Mouse (Mus musculus): ENCODE data around the gene Fthl17d.
"Not testable (repeated sequence)": the region's sequence is repeated elsewhere in the genome, so short reads cannot be mapped to it uniquely, and the experiment has no call there.

Gene Fthl17d

DNA sequence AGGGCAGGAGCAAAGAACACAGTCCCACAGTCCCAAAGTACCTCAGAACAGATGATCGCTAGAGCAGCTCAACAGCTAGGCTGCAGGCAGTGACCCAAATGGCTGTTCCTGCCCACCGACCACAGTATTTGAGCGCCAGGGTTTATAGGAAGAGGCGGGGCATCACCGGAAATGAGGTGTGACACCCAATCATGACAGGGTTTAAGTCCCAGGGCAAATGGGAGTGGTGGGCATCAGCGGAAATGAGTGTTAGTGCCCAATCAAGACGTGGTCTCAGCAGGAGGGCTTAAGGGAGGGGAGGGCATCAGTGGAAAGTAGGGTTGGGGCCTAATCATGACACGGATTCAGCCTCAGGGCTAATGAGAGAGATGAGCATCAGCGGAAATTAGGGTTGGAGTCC lies at the start of gene Fthl17d:
TSS of gene Fthl17d (minus strand) at position 101 of the 400 bp plus-strand sequence.
- DNase-seq: not testable (repeated sequence)

DNA sequence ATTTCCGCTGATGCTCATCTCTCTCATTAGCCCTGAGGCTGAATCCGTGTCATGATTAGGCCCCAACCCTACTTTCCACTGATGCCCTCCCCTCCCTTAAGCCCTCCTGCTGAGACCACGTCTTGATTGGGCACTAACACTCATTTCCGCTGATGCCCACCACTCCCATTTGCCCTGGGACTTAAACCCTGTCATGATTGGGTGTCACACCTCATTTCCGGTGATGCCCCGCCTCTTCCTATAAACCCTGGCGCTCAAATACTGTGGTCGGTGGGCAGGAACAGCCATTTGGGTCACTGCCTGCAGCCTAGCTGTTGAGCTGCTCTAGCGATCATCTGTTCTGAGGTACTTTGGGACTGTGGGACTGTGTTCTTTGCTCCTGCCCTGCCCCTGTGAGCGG lies 46.6 kb upstream of the Fthl17d start, which contains the start of gene Fthl17e:
TSS of gene Fthl17e (plus strand) at position 301 of the 400 bp plus-strand sequence.
- not testable (repeated sequence) for DNase-seq

DNA sequence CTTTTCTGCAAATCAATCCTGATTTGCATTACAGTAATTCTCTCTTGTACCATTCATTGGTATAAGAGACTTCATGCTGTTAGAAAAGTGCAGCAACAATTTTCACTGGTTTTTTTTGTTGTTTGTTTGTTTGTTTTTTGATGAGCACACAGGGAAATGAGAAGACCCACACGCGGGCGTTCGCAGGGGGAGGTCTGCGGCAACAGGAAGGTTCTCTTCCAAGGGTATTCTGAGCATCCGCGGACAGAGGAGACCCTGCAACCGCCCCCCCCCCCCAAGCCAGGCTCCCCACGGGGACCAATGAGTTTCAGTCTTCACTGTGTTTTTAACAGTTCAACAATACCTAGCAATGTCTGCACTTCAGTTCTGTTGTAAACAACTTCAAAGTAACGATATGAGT lies 32.9 kb upstream of the Fthl17d start:
- no peak for DNase-seq

DNA sequence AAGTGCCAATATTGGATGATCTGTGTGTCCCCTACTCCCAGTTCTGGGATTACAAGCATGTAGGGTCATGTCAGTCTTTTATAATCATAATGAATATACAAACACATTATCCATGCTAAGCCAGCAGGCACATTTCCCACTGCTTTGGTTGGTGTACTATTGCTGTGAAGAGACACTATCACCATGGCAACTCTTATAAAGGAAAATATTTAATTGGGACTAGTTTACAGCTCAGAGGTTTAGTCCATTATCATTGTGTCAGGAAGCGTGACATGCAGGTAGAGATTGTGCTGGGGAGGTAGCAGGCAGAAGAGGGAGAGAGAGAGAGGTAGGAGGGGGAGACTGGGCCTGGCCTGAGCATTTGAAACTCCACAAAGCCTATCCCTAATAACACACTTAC lies 29.5 kb upstream of the Fthl17d start:
- no peak for DNase-seq

DNA sequence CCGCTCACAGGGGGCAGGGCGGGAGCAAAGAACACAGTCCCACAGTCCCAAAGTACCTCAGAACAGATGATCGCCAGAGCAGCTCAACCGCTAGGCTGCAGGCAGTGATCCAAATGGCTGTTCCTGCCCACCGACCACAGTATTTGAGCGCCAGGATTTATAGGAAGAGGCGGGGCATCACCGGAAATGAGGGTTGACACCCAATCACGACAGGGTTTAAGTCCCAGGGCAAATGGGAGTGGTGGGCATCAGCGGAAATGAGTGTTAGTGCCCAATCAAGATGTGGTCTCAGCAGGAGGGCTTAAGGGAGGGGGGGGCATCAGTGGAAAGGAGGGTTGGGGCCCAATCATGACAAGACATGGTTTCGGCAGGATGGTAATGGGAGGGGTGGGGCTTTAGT lies 10.1 kb downstream of the Fthl17d start, which contains the start of gene Fthl17c:
TSS of gene Fthl17c (minus strand) at position 101 of the 400 bp plus-strand sequence.
- not testable (repeated sequence) for DNase-seq

DNA sequence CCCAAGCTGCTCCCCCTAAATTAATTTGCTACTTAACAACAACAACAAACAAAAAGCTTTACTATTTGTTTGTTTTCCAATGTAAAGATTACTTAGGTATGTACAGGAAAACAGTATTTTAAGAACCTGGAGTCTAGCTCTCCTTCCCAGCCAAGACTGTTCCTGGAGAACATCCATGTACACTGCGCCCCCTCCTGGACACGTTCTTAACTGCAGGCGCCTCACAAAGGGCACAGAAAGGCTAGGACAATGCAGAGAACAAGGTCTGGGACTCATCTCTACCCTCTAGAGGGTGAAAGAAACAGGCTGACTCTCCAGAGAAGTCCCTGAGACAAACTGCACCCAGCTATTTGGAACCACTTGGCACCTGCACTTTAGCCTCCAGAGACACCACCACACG lies 21.9 kb downstream of the Fthl17d start:
- peak in 1 of 2 experiments; percentile 23 for DNase-seq

DNA sequence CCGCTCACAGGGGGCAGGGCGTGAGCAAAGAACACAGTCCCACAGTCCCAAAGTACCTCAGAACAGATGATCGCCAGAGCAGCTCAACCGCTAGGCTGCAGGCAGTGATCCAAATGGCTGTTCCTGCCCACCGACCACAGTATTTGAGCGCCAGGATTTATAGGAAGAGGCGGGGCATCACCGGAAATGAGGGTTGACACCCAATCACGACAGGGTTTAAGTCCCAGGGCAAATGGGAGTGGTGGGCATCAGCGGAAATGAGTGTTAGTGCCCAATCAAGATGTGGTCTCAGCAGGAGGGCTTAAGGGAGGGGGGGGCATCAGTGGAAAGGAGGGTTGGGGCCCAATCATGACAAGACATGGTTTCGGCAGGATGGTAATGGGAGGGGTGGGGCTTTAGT lies 23.7 kb downstream of the Fthl17d start, which contains the start of gene Fthl17b:
TSS of gene Fthl17b (minus strand) at position 101 of the 400 bp plus-strand sequence.
- not testable (repeated sequence) for DNase-seq

DNA sequence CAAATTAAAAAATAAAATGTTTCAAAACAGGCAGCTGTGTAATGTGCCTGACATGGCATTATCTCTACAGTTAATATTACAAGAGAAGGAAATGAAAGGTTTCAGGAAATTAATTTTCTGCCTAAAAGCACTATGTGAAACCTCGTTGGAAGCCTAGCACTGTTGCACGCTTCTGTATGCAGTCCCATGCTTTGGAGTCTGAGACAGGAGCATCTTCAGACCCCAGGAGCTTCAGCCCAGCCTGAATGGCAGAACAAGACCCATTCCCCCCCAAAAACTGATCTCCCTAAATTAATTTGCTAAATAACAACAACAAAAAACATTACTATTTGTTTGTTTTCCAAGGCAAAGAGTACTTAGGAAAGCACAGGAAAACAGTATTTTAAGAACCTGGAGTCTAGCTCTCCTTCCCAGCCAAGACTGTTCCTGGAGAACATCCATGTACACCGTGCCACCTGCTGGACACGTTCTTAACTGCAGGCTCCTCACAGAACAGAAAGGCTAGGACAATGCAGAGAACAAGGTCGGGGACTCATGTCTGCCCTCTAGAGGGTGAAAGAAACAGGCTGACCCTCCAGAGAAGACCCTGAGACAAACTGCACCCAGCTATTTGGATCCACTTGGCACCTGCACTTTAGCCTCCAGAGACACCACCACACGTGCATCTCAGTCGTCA lies 38.3 kb downstream of the Fthl17d start:
- DNase-seq: peak; percentile 77 to 89

DNA sequence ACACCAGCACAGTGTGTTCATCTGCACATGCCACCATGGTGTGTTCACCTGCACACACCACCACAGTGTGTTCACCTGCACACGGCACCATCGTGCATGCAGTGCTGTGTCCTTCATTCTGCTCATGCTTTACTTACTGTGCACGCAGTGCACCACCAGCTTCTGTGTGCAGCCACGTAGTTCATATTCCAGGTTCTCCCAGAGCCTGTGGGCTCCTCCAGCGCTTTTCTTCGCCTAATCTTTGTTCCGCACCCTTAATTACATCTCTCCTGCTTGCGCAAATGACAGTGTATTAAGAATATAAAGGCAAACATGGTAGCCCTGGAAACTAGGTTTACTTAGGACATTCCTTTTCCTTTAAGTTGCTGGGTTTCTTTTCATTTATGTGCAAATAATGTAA lies 42.5 kb downstream of the Fthl17d start:
- DNase-seq: no peak
